Mouse (Mus musculus): ENCODE data around the gene Paqr9. TPM values are rescaled to one million over a fixed set of nuclear protein-coding genes. Genes with fewer than 3 reads are reported as not detected.

The Paqr9 gene
- polyA plus RNA-seq, 1 experiment from 2014 or later, result 0.29 TPM

DNA sequence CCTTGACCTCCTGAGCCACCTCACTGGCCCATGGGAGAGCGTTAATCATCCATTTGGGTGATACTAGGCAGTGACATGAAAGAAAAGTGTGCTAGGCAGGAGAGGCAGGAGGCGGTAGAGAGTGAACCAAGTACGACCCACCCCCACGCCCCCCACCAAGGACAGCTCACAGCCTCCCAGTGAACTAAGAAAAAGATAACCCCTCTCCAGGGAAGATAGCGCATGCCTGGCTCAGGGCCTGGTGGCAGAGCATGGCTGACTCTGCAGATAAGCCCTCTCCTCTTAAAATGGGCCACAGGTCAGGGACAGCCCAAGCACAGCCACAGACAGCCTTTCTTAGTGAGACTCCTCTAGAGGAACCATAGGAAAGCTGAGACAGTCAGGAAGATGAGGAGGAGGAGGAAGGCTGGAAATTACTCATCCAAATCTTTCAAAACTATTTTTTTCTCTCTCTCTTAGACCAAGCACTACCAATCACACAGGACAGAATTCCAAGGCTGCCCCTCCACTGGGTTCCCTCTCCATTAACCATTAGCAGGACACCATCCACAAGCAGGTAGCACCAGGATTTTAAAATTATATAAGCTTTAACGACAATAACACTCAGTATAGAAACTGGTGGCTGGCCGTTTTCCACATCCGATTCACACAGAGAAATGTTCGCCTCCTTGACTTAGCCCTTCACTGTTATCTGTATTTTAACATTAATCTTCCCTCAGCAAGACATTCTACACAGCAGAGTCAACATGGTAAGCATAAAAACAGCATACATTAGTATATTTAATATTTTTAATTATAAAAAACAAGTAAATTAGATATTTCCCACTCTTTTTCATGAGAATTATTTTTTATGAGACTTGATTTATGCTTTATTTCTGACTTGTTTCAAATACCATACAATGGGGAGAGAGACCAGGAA, 8.3 kb upstream of the Paqr9 start:
- H3K9ac ChIP-seq (replicated peaks; ENCODE audit: low read length), result no peak overlapping the region
- H3K36me3 ChIP-seq (replicated peaks; ENCODE audit: control insufficient read depth, insufficient read depth, low read depth, low read length), result no peaks in the 10 kb centered on the region
- no peaks in the 10 kb centered on the region; the same call in 1 of the 2 replicates for H3K27me3 ChIP-seq (ENCODE audit: control insufficient read depth, insufficient read depth, low read length)
- H3K9me3 ChIP-seq (replicated peaks; ENCODE audit: control insufficient read depth, low read length), result no peaks in the 10 kb centered on the region
- WGBS, result 69% methylated on average over 9 of the region's 9 CpGs
- H3K4me3 ChIP-seq (ENCODE audit: low read depth, low read length), result no peak overlapping the region
- DNase-seq (ENCODE audit: low spot score) (no peak), ATAC-seq (replicated peaks; ENCODE audit: insufficient number of reproducible peaks, low FRiP score, low TSS enrichment, low read depth) (no peak)
- H3K4me1 ChIP-seq (ENCODE audit: control insufficient read depth, insufficient read depth, low read length), result no peaks in the 10 kb centered on the region
- H3K27ac ChIP-seq (replicated peaks; ENCODE audit: low read depth, low read length), result no peak overlapping the region
- H3K4me2 ChIP-seq (ENCODE audit: low read depth, low read length), result no peak overlapping the region

DNA sequence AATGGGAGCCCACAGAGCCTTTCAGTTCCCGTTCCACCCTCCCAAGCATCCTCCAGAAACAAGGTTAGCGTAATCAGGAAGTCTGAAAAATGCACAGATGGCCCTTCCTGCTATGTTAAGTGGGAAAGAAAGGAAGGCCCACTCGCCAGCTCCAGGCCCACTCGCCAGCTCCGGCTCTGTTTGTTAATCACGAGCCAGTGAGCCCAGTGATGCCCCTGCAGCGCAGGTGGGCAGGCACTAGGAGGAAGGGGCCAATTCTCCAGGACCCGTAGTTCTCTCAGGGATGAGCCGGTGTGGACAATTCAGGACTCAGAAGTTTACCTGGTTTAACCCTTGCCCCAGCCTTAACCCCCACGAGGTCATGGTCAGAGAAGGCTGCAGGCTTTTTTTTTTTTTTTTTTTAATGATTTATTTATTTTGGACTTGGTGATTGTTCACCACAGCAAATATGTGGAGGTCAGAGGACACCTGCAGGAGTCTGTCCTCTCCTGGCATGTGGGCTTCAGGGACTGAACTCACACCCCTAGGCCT, 7.2 kb upstream of the Paqr9 start:
- 69% methylated on average over 10 of the region's 10 CpGs for WGBS
- Histone ChIP-seq H3K4me3 (ENCODE audit: low read depth, low read length) (no peak overlapping the region), H3K9me3 (replicated peaks; ENCODE audit: control insufficient read depth, low read length) (no peaks in the 10 kb centered on the region), H3K27me3 (ENCODE audit: control insufficient read depth, insufficient read depth, low read length) (no peaks in the 10 kb centered on the region; the same call in 1 of the 2 replicates), H3K9ac (replicated peaks; ENCODE audit: low read length) (no peak overlapping the region), H3K27ac (replicated peaks; ENCODE audit: low read depth, low read length) (no peak overlapping the region), H3K36me3 (replicated peaks; ENCODE audit: control insufficient read depth, insufficient read depth, low read depth, low read length) (no peaks in the 10 kb centered on the region), H3K4me2 (ENCODE audit: low read depth, low read length) (no peak overlapping the region), H3K4me1 (ENCODE audit: control insufficient read depth, insufficient read depth, low read length) (no peaks in the 10 kb centered on the region)
- no peak for ATAC-seq (replicated peaks; ENCODE audit: insufficient number of reproducible peaks, low FRiP score, low TSS enrichment, low read depth)
- DNase-seq (ENCODE audit: low spot score), result no peak

DNA sequence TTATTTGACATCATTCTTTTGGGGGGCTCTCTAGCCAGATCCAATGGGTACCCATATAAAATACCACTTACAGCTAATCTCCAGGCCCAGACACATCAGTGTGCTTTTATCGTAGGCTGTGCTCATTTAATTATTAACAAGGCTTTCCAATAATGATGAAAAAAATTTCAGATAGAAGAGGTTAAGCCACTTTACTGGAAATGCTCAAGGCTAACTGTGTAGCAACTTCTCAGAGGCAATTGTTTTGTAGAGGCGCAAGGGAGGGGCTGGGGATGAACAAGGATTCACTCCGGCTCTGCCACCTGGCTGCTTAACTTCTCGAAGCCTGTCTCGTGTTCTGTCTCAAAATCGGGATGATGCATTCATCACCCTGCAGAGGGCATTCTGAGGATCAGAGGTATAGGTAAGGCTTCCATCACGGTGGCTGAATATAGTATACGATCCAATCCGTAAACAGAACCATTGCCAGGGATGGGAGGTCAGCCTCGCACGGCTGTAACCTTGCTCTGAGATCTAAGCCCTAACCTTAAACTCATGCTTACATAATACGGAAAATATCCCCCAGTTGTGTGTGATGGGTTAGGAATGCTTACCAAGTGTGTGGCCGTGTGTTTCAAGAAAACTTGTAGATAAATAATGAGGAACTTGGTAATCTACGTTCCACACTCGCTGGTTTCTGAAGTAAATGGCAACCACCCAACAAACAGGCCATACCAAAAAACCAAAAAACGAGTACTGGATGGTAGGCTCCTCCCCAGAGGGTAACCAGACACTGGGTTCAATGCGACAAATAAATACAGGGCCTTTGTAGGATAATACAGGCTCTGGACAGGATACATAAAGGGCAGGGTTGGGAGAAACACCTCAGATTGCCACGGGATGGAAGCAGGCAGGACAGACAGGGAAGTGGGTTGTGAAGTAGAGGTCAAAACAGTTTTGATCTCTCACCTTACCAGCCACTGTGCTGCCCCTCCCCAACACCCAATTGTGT, 4.9 kb upstream of the Paqr9 start:
- Histone ChIP-seq H3K27me3 (ENCODE audit: control insufficient read depth, insufficient read depth, low read length) (peaks cover 12% of the 10 kb centered on the region), H3K4me1 (ENCODE audit: control insufficient read depth, insufficient read depth, low read length) (no peaks in the 10 kb centered on the region), H3K9me3 (replicated peaks; ENCODE audit: control insufficient read depth, low read length) (no peaks in the 10 kb centered on the region), H3K27ac (replicated peaks; ENCODE audit: low read depth, low read length) (no peak overlapping the region), H3K9ac (replicated peaks; ENCODE audit: low read length) (no peak overlapping the region), H3K36me3 (replicated peaks; ENCODE audit: control insufficient read depth, insufficient read depth, low read depth, low read length) (no peaks in the 10 kb centered on the region), H3K4me3 (ENCODE audit: low read depth, low read length) (no peak overlapping the region), H3K4me2 (ENCODE audit: low read depth, low read length) (no peak overlapping the region)
- no peak for DNase-seq (ENCODE audit: low spot score)
- no peak for ATAC-seq (replicated peaks; ENCODE audit: insufficient number of reproducible peaks, low FRiP score, low TSS enrichment, low read depth)
- 85% methylated on average over 18 of the region's 18 CpGs for WGBS

DNA sequence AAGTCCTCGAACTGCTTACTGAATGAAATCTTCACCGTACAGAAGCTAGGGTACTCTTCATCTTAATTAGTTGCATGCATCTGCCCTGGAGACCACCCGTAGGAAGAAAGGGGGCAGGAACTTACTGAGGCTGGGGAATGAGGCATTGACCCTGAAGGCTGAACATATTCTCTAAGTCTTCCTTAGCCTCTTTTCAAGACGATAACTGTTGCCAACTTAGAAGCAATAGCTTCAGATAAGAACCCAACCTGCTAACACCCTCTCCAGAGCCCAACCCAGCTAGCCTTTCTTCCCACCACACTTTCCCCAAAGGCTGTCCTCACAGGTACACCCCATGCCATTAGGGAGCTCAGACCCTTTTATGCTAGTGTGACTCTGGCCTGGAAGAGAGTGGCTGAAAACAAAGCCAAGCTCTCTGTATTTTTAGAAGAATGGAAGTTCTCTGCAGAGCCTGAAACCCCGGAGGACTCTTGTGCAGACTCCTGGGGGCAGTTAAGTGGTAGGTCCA, 4.2 kb upstream of the Paqr9 start:
- H3K4me3 ChIP-seq (ENCODE audit: low read depth, low read length), result no peak overlapping the region
- H3K9ac ChIP-seq (replicated peaks; ENCODE audit: low read length), result no peak overlapping the region
- H3K27me3 ChIP-seq (ENCODE audit: control insufficient read depth, insufficient read depth, low read length), result peaks cover 18% of the 10 kb centered on the region
- WGBS, result 54% methylated on average over 5 of the region's 5 CpGs
- ATAC-seq (replicated peaks; ENCODE audit: insufficient number of reproducible peaks, low FRiP score, low TSS enrichment, low read depth), result no peak
- no peak for DNase-seq (ENCODE audit: low spot score)
- H3K27ac ChIP-seq (replicated peaks; ENCODE audit: low read depth, low read length), result no peak overlapping the region
- no peak overlapping the region for H3K4me2 ChIP-seq (ENCODE audit: low read depth, low read length)
- no peaks in the 10 kb centered on the region for H3K36me3 ChIP-seq (replicated peaks; ENCODE audit: control insufficient read depth, insufficient read depth, low read depth, low read length)
- H3K9me3 ChIP-seq (replicated peaks; ENCODE audit: control insufficient read depth, low read length), result no peaks in the 10 kb centered on the region
- no peaks in the 10 kb centered on the region for H3K4me1 ChIP-seq (ENCODE audit: control insufficient read depth, insufficient read depth, low read length)

DNA sequence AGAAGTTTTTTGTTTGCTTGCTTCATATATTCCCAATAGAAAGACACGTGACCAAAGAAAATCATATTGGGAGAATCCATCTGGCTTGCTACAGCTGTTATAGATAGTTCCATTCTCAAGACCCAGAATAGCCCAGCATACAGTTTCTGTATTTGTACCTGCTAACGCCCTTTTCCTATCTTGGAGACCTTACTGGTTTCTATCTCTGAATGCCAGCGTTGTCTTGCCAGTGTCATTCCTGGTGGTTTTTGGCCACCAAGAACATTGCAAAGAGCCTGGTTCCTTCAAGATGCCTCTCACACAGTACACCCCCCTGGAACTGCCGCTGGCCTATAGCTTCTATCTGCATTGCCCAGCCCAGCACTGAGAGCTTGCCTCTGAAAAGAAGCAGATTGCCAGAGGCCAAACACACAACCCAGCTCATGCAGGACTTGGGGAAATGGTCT, 3.4 kb upstream of the Paqr9 start:
- no peak overlapping the region for H3K4me2 ChIP-seq (ENCODE audit: low read depth, low read length)
- H3K9ac ChIP-seq (replicated peaks; ENCODE audit: low read length), result no peak overlapping the region
- ATAC-seq (replicated peaks; ENCODE audit: insufficient number of reproducible peaks, low FRiP score, low TSS enrichment, low read depth), result no peak
- no peak overlapping the region for H3K4me3 ChIP-seq (ENCODE audit: low read depth, low read length)
- no peaks in the 10 kb centered on the region for H3K4me1 ChIP-seq (ENCODE audit: control insufficient read depth, insufficient read depth, low read length)
- H3K36me3 ChIP-seq (replicated peaks; ENCODE audit: control insufficient read depth, insufficient read depth, low read depth, low read length), result no peaks in the 10 kb centered on the region
- no peak for DNase-seq (ENCODE audit: low spot score)
- 88% methylated on average over 4 of the region's 4 CpGs for WGBS
- H3K9me3 ChIP-seq (replicated peaks; ENCODE audit: control insufficient read depth, low read length), result no peaks in the 10 kb centered on the region
- no peak overlapping the region for H3K27ac ChIP-seq (replicated peaks; ENCODE audit: low read depth, low read length)
- peaks cover 26% of the 10 kb centered on the region for H3K27me3 ChIP-seq (ENCODE audit: control insufficient read depth, insufficient read depth, low read length)

DNA sequence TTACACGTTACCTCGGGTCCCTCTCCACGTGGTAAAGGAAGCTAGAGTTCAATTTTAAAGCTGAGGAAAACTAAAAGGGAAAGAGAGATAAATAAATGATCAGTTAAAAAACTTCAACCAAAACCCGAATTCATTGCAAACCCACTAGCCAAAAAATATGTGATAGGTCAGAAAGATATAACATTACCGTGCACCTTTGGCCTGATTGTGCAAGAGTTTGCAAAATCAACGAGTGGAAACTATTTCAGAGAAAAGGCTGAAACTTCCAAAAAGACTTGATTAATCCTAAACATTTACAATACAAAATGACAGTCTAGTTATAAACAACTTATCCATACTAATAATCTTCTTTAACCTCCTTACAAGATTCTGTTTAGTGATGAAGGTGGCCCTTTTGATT, 1.7 kb upstream of the Paqr9 start:
- Histone ChIP-seq H3K27ac (replicated peaks; ENCODE audit: low read depth, low read length) (no peak overlapping the region), H3K4me3 (ENCODE audit: low read depth, low read length) (no peak overlapping the region), H3K9ac (replicated peaks; ENCODE audit: low read length) (no peak overlapping the region), H3K9me3 (replicated peaks; ENCODE audit: control insufficient read depth, low read length) (no peaks in the 10 kb centered on the region), H3K27me3 (ENCODE audit: control insufficient read depth, insufficient read depth, low read length) (peaks cover 31% of the 10 kb centered on the region), H3K4me2 (ENCODE audit: low read depth, low read length) (no peak overlapping the region), H3K4me1 (ENCODE audit: control insufficient read depth, insufficient read depth, low read length) (no peaks in the 10 kb centered on the region), H3K36me3 (replicated peaks; ENCODE audit: control insufficient read depth, insufficient read depth, low read depth, low read length) (no peaks in the 10 kb centered on the region)
- ATAC-seq (replicated peaks; ENCODE audit: insufficient number of reproducible peaks, low FRiP score, low TSS enrichment, low read depth), result no peak
- WGBS, result 60% methylated on average over 6 of the region's 6 CpGs
- no peak for DNase-seq (ENCODE audit: low spot score)

DNA sequence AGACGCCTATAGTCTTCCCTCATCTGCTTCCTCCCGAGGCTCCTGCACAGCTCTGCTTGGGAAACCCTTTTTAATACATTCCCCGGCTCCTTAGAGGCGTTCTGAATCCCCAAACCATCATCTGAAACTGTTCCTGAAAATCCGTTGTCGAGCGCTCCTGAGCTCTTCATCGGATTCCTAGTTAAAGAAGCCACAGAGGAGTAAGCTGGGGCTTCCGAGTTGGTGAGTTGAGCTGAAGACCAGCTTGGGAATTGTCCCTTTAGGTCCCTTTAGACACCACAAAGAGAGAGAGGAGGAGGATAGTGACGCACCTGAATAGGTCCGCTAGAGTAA, 765 bp upstream of the Paqr9 start:
- Histone ChIP-seq H3K36me3 (replicated peaks; ENCODE audit: control insufficient read depth, insufficient read depth, low read depth, low read length) (no peaks in the 10 kb centered on the region), H3K27me3 (ENCODE audit: control insufficient read depth, insufficient read depth, low read length) (peaks cover 31% of the 10 kb centered on the region), H3K9me3 (replicated peaks; ENCODE audit: control insufficient read depth, low read length) (no peaks in the 10 kb centered on the region), H3K4me3 (ENCODE audit: low read depth, low read length) (peak overlapping the region; percentile 59), H3K27ac (replicated peaks; ENCODE audit: low read depth, low read length) (no peak overlapping the region), H3K9ac (replicated peaks; ENCODE audit: low read length) (peak overlapping the region; percentile 62; the same call in 1 of the 2 replicates), H3K4me1 (ENCODE audit: control insufficient read depth, insufficient read depth, low read length) (no peaks in the 10 kb centered on the region), H3K4me2 (ENCODE audit: low read depth, low read length) (peak overlapping the region; percentile 97)
- DNase-seq (ENCODE audit: low spot score) (peak; percentile 8), ATAC-seq (replicated peaks; ENCODE audit: insufficient number of reproducible peaks, low FRiP score, low TSS enrichment, low read depth) (no peak)
- WGBS, result 13% methylated on average over 11 of the region's 11 CpGs
